Mouse (Mus musculus) lung, embryonic 14.5 days (tissue): Measurements from ENCODE around the gene Amotl2. TPM values are rescaled to one million over a fixed set of nuclear protein-coding genes. Genes with fewer than 3 reads are reported as not detected.
A peak's percentile ranks its signal among the peaks of the same experiment; 100 is the strongest.

Experiments
- ATAC-seq: fragments of 200-750 bp; cut with Nextera tagmentation; 2 replicates; pipeline ENCODE4 v1.8.0; 2017; ENCODE audit warnings: mild to moderate bottlenecking, moderate TSS enrichment, moderate library complexity; ENCODE audit not compliant: insufficient read depth
- DNase-seq: peaks from one replicate; pipeline ENCODE4 v3.0.0-alpha.2; 2015
- H3K27ac ChIP-seq: fragments of 300-500 bp; sonication (generic); 2 replicates; pipeline ENCODE4 v1.5.1; 2014; ENCODE audit warnings: low read depth, mild to moderate bottlenecking, moderate library complexity
- H3K27me3 ChIP-seq: fragments of 300-500 bp; sonication (generic); 2 replicates; pipeline ENCODE4 v1.6.1; 2014; ENCODE audit warnings: low read length, control low read depth; ENCODE audit not compliant: insufficient read depth
- H3K36me3 ChIP-seq: fragments of 300-500 bp; sonication (generic); 2 replicates; pipeline ENCODE4 v1.6.1; 2014; ENCODE audit warnings: control low read depth; ENCODE audit not compliant: insufficient read depth
- H3K4me1 ChIP-seq: fragments of 300-500 bp; sonication (generic); 2 replicates; pipeline ENCODE4 v1.6.1; 2014; ENCODE audit warnings: antibody characterized with exemption, control low read depth; ENCODE audit not compliant: insufficient read depth
- H3K4me2 ChIP-seq: fragments of 300-500 bp; sonication (generic); 2 replicates; pipeline ENCODE4 v1.6.1; 2014; ENCODE audit warnings: mild to moderate bottlenecking
- H3K4me3 ChIP-seq: fragments of 300-500 bp; sonication (generic); 2 replicates; pipeline ENCODE4 v1.5.1; 2014; ENCODE audit warnings: low read depth, low read length
- H3K9ac ChIP-seq: fragments of 300-500 bp; sonication (generic); 2 replicates; pipeline ENCODE4 v1.6.1; 2014
- H3K9me3 ChIP-seq: fragments of 300-500 bp; sonication (generic); 2 replicates; pipeline ENCODE4 v1.6.1; 2016; ENCODE audit warnings: low read depth, low read length, control low read depth
- CTCF ChIP-seq: IDR thresholded peaks from 2 replicates; pipeline ENCODE4 v1.5.1; 2016; ENCODE audit warnings: antibody characterized with exemption, low read depth
- WGBS: fragments of 180-500 bp; shearing (Covaris S2); extraction: QIAGEN DNeasy Blood & Tissue Kit; methylation state at CpG from one replicate; pipeline ENCODE4 v1.1.7; 2014; 5-methylcytosine and 5-hydroxymethylcytosine counted together
- polyA plus RNA-seq: library from polyadenylated mRNA; unstranded; fragments of >200 nt; fragmentation: Nextera tagmentation; extraction: Ambion mirVana; gene quantifications from 2 replicates; pipeline ENCODE4 v1.2.1, GENCODE M21; 2014

Amotl2 gene
- polyA plus RNA-seq, 1 experiment from 2014 or later = 49.4 TPM

DNA sequence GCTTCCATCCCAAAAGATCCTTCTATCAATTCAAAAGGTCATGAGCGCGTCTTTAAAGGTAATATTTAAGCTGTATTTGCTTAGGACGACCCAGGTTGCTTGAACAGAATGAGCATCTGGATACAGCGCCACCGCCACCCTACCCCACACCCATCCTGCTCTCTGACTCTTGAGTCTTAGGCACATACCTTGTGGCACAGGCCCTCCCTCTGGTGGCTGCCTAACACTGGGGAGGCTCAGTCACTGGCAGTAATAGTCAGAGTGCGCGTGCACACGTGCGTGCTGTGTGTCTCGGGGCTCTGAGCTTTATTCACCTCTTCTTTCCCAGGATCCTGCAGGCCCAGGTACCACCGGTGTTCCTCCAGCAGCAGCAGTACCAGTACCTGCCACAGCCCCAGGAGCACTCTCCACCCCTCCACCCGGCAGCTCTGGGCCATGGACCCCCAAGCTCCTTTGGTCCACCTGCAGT, 6.8 kb downstream of the Amotl2 start:
- peak; percentile 51; the same call in 1 of the 2 replicates for TF ChIP-seq CTCF
- Histone ChIP-seq H3K4me1 (peaks cover 59% of the 10 kb centered on the region), H3K4me3 (no peak overlapping the region), H3K27me3 (no peaks in the 10 kb centered on the region), H3K4me2 (peak overlapping the region; percentile 78), H3K9me3 (no peaks in the 10 kb centered on the region), H3K9ac (no peak overlapping the region), H3K27ac (peak overlapping the region; percentile 83; the same call in 1 of the 2 replicates), H3K36me3 (peaks cover 82% of the 10 kb centered on the region)
- no peak for DNase-seq
- ATAC-seq = no peak
- WGBS = 77% methylated on average over 12 of the region's 12 CpGs

DNA sequence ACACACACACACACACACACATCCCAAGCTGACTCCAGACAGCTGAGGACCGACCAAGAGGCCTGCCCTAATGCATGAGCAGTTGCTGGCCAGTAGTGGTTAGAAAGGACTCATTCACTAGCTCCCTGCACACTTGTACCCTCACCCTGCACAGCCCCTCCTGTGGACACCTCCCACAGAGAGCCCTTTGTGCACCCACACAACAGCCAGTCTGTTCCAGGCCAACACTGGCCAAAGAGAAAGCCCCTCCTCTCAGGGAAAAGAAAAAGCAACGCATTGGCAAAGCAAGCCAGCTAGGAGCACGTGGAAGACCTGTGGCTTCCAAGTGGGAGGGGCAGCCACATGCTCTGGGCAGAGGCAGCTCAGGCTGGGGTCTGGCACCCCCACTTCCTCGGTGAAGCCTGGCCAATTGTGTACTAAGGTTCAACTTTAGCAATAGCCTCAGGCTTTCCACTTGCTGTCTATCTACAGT, 7.6 kb downstream of the Amotl2 start:
- TF ChIP-seq CTCF = no peak

DNA sequence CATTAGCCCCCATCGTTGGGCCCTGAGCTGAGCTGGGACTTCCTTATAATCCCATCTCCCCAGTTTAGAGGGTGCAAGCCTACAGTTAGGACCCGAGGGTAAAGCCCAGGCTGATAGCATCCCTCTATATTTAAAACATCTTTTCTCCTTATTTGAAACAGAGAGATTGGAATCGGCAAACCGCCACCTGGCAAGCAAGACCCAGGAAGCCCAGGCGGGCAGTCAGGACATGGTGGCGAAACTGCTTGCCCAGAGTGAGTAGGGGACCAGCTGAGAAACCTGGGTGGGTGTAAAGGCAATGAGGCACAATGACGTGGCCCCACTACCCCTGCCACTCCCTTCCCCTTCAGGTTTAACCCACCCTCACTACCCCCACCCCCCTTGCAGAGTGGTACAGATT, 8.5 kb downstream of the Amotl2 start:
- Histone ChIP-seq H3K4me1 (peaks cover 58% of the 10 kb centered on the region), H3K9ac (no peak overlapping the region), H3K27ac (peak overlapping the region; percentile 83; the same call in 1 of the 2 replicates), H3K27me3 (no peaks in the 10 kb centered on the region), H3K4me2 (no peak overlapping the region), H3K9me3 (no peaks in the 10 kb centered on the region), H3K36me3 (peaks cover 98% of the 10 kb centered on the region), H3K4me3 (no peak overlapping the region)
- 79% methylated on average over 7 of the region's 7 CpGs for WGBS
- no peak for ATAC-seq
- no peak for DNase-seq
- no peak for TF ChIP-seq CTCF

More for the DNA sequence above, 7.6 kb downstream of the Amotl2 start:
- no peaks in the 10 kb centered on the region for H3K27me3 ChIP-seq
- peak; percentile 53 for DNase-seq
- peak; percentile 18 for ATAC-seq
- WGBS = 32% methylated on average over 4 of the region's 4 CpGs
- peaks cover 90% of the 10 kb centered on the region for H3K36me3 ChIP-seq
- H3K4me3 ChIP-seq = no peak overlapping the region
- no peaks in the 10 kb centered on the region for H3K9me3 ChIP-seq
- H3K9ac ChIP-seq = no peak overlapping the region
- H3K4me2 ChIP-seq = no peak overlapping the region; the same call in 1 of the 2 replicates
- peaks cover 59% of the 10 kb centered on the region for H3K4me1 ChIP-seq
- peak overlapping the region; percentile 83 for H3K27ac ChIP-seq

DNA sequence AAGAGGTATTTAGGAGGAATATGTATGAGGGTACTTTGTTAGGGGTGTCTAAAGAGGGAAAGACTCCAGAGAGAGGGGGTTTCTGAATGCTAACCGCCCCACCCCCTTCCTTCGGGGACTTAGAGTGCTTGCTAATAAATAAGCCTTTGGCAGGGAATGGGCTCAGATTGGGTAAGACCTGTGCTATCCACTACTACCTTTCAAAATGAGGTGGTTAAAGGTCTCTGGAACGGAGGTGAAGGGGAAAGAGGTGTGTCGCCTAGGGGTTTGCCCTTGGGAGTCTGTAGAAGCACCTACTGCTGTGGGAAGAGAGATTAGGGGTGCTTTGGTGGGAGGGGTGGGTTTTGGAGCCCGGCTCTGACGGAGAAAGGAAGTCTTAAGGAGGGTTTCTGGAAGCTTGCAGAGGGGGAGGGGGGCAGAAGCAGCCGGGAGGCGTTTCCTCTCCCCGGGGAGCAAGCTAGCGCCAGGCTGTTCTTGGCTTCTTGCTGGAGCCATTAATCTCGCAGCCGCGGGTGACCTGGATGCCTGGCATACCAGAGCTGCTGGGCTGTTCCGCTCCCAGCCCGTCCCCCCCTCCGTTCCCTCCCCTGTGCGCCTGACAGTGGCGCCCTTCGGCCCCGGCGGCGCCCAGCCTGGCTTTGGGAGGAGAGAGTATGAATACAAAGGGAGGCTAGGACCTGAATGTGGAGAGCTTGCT, 9.6 kb downstream of the Amotl2 start:
- H3K9ac ChIP-seq = peak overlapping the region; percentile 35
- peaks cover 97% of the 10 kb centered on the region for H3K36me3 ChIP-seq
- peak; percentile 90 for ATAC-seq
- peaks cover 47% of the 10 kb centered on the region for H3K4me1 ChIP-seq
- H3K9me3 ChIP-seq = no peaks in the 10 kb centered on the region
- H3K4me3 ChIP-seq = peak overlapping the region; percentile 11; the same call in 1 of the 2 replicates
- peak; percentile 94 for DNase-seq
- peak overlapping the region; percentile 51 for H3K4me2 ChIP-seq
- peak overlapping the region; percentile 83 for H3K27ac ChIP-seq
- peak; percentile 37 for TF ChIP-seq CTCF
- WGBS = 2% methylated on average over 22 of the region's 22 CpGs
- no peaks in the 10 kb centered on the region for H3K27me3 ChIP-seq

DNA sequence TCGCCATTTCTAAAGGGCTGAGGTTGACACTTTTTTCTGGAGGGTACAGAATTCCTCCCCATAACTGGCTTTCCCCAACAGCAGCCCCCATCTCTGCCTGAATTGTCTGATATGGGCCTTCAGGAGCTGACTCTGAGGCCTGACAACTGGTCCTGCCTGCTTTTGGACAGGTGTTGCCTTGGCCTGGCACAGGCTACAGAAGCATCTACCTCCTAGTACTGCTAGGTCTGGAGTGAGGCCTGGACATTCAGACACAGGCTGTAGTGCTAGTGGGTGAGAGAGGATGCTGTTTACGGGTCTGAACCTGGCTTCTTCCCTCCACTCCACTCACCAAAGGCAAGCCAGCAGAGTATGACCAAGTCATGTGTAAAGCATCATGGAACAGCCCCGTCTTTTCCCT, 10.3 kb downstream of the Amotl2 start:
- H3K4me2 ChIP-seq = peak overlapping the region; percentile 51
- no peaks in the 10 kb centered on the region for H3K9me3 ChIP-seq
- WGBS = 55% methylated on average over 3 of the region's 3 CpGs
- DNase-seq = no peak
- no peak overlapping the region for H3K9ac ChIP-seq
- peaks cover 97% of the 10 kb centered on the region for H3K36me3 ChIP-seq
- H3K4me1 ChIP-seq = peaks cover 42% of the 10 kb centered on the region
- no peaks in the 10 kb centered on the region for H3K27me3 ChIP-seq
- H3K4me3 ChIP-seq = no peak overlapping the region
- no peak for TF ChIP-seq CTCF
- ATAC-seq = no peak
- H3K27ac ChIP-seq = peak overlapping the region; percentile 83

DNA sequence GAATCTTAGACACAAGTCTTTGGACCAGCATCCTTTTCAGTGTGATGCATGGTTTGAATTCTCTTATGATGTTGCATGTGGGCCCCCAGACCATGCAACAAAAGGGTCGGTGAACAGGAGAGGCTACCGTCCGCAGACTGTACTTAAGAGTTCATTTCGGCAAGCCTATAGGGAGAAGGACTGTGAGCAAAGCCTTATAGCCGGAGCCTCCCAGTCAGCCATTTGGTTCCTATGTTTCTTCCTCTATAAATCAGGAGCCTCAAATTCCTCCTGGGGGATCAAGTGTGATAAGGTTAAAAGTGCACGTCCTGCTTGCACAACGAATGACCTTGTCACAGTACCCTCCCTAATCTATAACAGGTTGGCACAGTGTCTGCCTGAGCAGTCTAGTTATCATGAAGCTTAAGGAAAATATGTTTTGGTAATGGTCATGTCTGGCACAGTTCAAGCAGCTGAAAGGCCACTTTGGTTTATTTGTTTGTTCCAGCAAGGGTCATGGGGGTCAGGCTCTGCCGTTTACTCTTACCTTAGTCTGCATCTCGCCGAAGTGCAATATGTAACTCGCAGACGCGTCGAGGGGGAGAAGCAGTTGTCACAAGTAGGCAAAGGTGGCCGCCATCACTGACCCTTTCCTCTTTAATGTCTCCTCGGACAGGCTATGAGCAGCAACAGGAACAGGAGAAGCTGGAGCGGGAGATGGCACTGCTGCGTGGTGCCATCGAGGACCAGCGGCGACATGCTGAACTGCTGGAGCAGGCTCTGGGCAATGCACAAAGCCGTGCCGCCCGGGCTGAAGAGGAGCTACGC, 11.4 kb downstream of the Amotl2 start:
- H3K27ac ChIP-seq = no peak overlapping the region
- peaks cover 97% of the 10 kb centered on the region for H3K36me3 ChIP-seq
- H3K4me3 ChIP-seq = no peak overlapping the region

DNA sequence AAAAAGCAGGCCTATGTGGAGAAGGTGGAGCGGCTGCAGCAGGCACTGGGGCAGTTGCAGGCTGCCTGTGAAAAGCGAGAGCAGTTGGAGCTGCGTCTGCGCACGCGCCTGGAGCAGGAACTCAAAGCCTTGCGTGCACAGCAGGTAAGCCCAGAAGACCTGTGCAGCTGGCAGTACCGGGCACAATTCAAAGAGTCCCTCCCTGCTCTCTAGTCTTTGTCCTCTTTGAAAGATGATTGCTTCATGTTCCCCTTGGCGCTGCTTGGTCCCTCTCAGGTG, 11.9 kb downstream of the Amotl2 start:
- Histone ChIP-seq H3K9me3 (no peaks in the 10 kb centered on the region), H3K9ac (no peak overlapping the region), H3K27me3 (no peaks in the 10 kb centered on the region), H3K4me1 (peaks cover 30% of the 10 kb centered on the region), H3K4me3 (no peak overlapping the region), H3K4me2 (no peak overlapping the region), H3K36me3 (peaks cover 96% of the 10 kb centered on the region), H3K27ac (no peak overlapping the region)
- no peak for DNase-seq
- 91% methylated on average over 9 of the region's 9 CpGs for WGBS
- ATAC-seq = no peak
- no peak for TF ChIP-seq CTCF

More for the DNA sequence above, 11.4 kb downstream of the Amotl2 start:
- no peaks in the 10 kb centered on the region for H3K27me3 ChIP-seq
- peaks cover 31% of the 10 kb centered on the region for H3K4me1 ChIP-seq
- 73% methylated on average over 25 of the region's 25 CpGs for whole genome bisulfite sequencing
- no peak overlapping the region for H3K4me2 ChIP-seq
- ATAC-seq = no peak
- no peak overlapping the region for H3K9ac ChIP-seq
- H3K9me3 ChIP-seq = no peaks in the 10 kb centered on the region
- no peak for DNase-seq
- TF ChIP-seq CTCF = no peak
